Mouse (Mus musculus): ENCODE results near the gene Lrrc39. TPM values are rescaled to one million over a fixed set of nuclear protein-coding genes. Genes with fewer than 3 reads are reported as not detected.
"Not testable (repeated sequence)": the region's sequence is repeated elsewhere in the genome, so short reads cannot be mapped to it uniquely, and the experiment has no call there.

The Lrrc39 gene
- total and polyA plus RNA-seq, 2 experiments from 2014 or later, result 0.05 to 0.30 TPM

DNA sequence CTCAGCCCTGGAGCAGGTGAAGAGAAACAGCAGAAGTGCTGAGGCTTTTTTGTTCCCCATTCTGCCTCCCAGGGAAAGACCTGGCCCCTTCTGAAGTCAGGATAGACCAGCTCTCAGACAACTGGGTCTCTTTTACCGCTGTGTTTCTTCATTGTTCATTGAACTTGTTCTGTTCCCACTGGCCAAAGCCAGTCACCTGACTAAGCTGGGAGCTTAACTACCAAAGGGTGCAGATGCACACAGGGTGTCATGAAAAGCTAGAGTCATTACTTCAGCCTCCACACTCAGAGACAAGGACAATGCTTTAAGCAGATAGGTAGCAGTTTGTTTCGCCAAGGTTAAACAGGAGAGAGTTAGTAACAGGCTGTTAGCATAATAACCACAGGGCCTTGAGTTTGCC lies 20.7 kb upstream of the Lrrc39 start:
- Histone ChIP-seq H3K4me1 (ENCODE audit: insufficient read depth, low read length) (no peaks in the 10 kb centered on the region), H3K36me3 (ENCODE audit: insufficient read depth, low read length) (peaks cover 26% of the 10 kb centered on the region), H3K9me3 (ENCODE audit: low read length) (no peaks in the 10 kb centered on the region), H3K4me3 (ENCODE audit: low read length) (no peak overlapping the region), H3K4me2 (ENCODE audit: low read depth, low read length) (no peak overlapping the region), H3K27me3 (ENCODE audit: insufficient read depth, low read length) (no peaks in the 10 kb centered on the region), H3K27ac (no peak overlapping the region), H3K9ac (replicated peaks; ENCODE audit: low read length) (no peak overlapping the region)
- ATAC-seq (no peak), DNase-seq (ENCODE audit: low spot score) (no peak)
- WGBS, result 90% methylated on average over 2 of the region's 2 CpGs
- TF ChIP-seq CTCF (IDR thresholded peaks at IDR 0.05; ENCODE audit: low read depth), result no peak

DNA sequence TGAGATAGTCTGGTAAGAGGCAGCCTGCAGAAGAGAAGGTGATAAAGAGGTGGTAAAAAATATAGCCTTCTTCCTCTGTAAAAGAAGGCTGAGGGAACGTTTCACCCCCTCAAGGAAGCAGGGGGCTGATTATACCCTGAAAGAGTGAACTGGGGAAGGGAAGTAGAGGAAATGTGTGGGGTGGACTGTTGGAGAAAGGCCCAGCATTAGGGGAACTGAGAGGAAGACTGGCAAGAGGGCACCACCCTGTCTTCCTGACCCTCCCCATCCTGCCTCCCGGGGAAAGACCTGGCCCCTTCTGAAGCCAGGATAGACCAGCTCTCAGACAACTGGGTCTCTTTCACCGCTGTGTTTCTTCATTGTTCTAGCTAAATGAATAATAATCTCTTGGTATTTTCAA lies 20.2 kb upstream of the Lrrc39 start:
- Histone ChIP-seq H3K9ac (replicated peaks; ENCODE audit: low read length) (no peak overlapping the region), H3K27ac (no peak overlapping the region), H3K4me3 (ENCODE audit: low read length) (no peak overlapping the region), H3K9me3 (ENCODE audit: low read length) (no peaks in the 10 kb centered on the region), H3K4me1 (ENCODE audit: insufficient read depth, low read length) (no peaks in the 10 kb centered on the region), H3K4me2 (ENCODE audit: low read depth, low read length) (no peak overlapping the region), H3K36me3 (ENCODE audit: insufficient read depth, low read length) (peaks cover 26% of the 10 kb centered on the region), H3K27me3 (ENCODE audit: insufficient read depth, low read length) (no peaks in the 10 kb centered on the region)
- 82% methylated on average over 3 of the region's 3 CpGs for WGBS
- DNase-seq (ENCODE audit: low spot score), result no peak
- TF ChIP-seq CTCF (IDR thresholded peaks at IDR 0.05; ENCODE audit: low read depth), result no peak
- no peak for ATAC-seq

DNA sequence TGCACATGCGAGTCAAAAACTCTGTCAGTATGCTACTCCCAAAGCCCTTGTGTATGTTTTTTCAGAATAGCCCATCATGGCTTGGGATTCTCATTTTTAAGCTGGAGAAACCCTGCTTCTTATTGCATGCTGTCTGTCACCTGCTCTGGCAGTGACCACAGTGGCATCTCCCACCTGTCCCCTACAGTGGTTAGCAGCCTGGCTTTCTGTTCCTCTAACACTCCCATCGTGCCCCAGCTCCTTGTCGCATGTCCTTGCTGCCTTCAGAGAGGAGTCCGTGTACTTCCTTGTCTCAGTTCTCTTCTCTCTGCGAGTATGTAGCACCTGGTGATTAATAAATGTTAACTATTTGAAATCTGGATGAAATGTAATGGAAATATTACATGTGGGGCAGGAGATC lies 15.3 kb upstream of the Lrrc39 start:
- WGBS, result 87% methylated on average over 5 of the region's 5 CpGs
- Histone ChIP-seq H3K9me3 (ENCODE audit: low read length) (no peaks in the 10 kb centered on the region), H3K27ac (no peak overlapping the region), H3K36me3 (ENCODE audit: insufficient read depth, low read length) (peaks cover 14% of the 10 kb centered on the region), H3K27me3 (ENCODE audit: insufficient read depth, low read length) (no peaks in the 10 kb centered on the region), H3K4me3 (ENCODE audit: low read length) (no peak overlapping the region), H3K4me2 (ENCODE audit: low read depth, low read length) (no peak overlapping the region), H3K4me1 (ENCODE audit: insufficient read depth, low read length) (no peaks in the 10 kb centered on the region), H3K9ac (replicated peaks; ENCODE audit: low read length) (no peak overlapping the region)
- no peak for ATAC-seq
- TF ChIP-seq CTCF (IDR thresholded peaks at IDR 0.05; ENCODE audit: low read depth), result no peak
- no peak for DNase-seq (ENCODE audit: low spot score)

DNA sequence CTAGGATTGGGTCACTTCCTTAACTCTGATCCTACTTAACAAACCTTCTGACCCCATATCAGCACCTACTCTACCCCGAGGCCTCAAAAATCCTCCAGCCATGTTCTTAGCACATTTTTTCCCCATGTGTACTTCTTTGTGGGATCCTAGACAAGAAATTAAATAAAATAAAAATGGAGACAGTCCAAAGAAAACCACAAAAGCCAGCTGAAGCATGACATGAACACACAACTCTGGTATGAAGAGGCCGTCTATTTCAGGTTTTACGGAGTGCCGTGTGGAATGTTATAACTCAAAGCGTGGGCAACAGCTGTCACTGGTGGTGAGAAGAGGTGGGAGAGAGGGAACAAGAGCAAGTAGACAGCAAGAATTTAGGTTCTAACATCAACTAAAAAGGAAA lies 11.4 kb upstream of the Lrrc39 start:
- H3K9me3 ChIP-seq (ENCODE audit: low read length), result no peaks in the 10 kb centered on the region
- no peak overlapping the region for H3K9ac ChIP-seq (replicated peaks; ENCODE audit: low read length)
- H3K4me1 ChIP-seq (ENCODE audit: insufficient read depth, low read length), result no peaks in the 10 kb centered on the region
- no peak for TF ChIP-seq CTCF (IDR thresholded peaks at IDR 0.05; ENCODE audit: low read depth)
- DNase-seq (ENCODE audit: low spot score) (no peak), ATAC-seq (no peak)
- no peak overlapping the region for H3K4me2 ChIP-seq (ENCODE audit: low read depth, low read length)
- H3K4me3 ChIP-seq (ENCODE audit: low read length), result no peak overlapping the region
- H3K36me3 ChIP-seq (ENCODE audit: insufficient read depth, low read length), result peaks cover 7% of the 10 kb centered on the region
- no peak overlapping the region for H3K27ac ChIP-seq
- no peaks in the 10 kb centered on the region for H3K27me3 ChIP-seq (ENCODE audit: insufficient read depth, low read length)
- 98% methylated on average over 5 of the region's 5 CpGs for WGBS

DNA sequence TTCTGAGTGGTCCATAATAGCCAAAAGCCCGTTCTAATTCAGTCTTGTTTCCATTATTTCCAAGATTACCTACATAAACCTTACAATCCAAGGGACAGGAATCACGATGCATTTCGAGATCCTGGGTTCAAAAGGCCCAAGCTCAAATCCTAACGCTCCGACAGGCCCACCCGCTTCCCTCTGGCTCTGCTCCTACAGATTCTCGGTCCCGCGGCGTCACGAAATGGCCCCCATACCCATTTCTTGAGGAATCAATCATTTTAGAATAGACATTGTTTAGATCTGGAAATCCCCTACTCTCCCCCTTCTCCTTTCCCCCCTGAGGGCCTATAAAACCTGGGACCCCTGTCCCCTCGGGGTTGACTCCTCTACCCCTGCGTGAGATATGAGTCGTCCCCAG lies 1.5 kb upstream of the Lrrc39 start:
- not testable (repeated sequence) for H3K27ac ChIP-seq; H3K4me1 ChIP-seq (ENCODE audit: insufficient read depth, low read length); H3K27me3 ChIP-seq (ENCODE audit: insufficient read depth, low read length); ATAC-seq; H3K9ac ChIP-seq (replicated peaks; ENCODE audit: low read length); H3K9me3 ChIP-seq (ENCODE audit: low read length); H3K4me3 ChIP-seq (ENCODE audit: low read length); H3K4me2 ChIP-seq (ENCODE audit: low read depth, low read length); H3K36me3 ChIP-seq (ENCODE audit: insufficient read depth, low read length); DNase-seq (ENCODE audit: low spot score)
- 96% methylated on average over 13 of the region's 14 CpGs for WGBS

DNA sequence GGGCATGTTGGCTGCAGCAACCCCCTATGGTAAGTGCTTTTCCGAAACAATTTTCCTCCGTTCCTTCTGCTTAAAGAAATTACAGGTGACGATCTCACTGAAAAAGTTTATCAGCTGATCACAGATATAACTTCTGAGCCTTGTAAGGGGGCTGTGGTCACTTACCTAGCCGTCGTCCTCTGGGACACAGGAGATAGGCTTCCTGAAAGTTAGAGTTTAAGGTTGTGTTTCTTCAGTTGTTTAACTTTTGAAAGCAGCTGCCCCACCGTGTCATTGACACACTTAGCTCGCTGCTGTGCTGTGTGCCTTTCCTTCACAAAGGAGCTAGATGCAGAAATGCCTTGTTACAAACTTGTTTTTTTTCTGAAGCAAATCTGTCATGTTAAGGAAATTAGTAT lies 321 bp downstream of the Lrrc39 start:
- H3K27me3 ChIP-seq (ENCODE audit: insufficient read depth, low read length), result no peaks in the 10 kb centered on the region
- H3K9ac ChIP-seq (replicated peaks; ENCODE audit: low read length), result no peak overlapping the region
- no peaks in the 10 kb centered on the region for H3K36me3 ChIP-seq (ENCODE audit: insufficient read depth, low read length)
- H3K9me3 ChIP-seq (ENCODE audit: low read length), result 0 out of 2 replicates have a peak, but pooled peaks cover 2% of the 10 kb centered on the region
- no peak for TF ChIP-seq CTCF (IDR thresholded peaks at IDR 0.05; ENCODE audit: low read depth)
- no peak overlapping the region for H3K4me2 ChIP-seq (ENCODE audit: low read depth, low read length)
- no peak overlapping the region for H3K4me3 ChIP-seq (ENCODE audit: low read length)
- DNase-seq (ENCODE audit: low spot score) (no peak), ATAC-seq (no peak)
- H3K4me1 ChIP-seq (ENCODE audit: insufficient read depth, low read length), result no peaks in the 10 kb centered on the region
- WGBS, result 79% methylated on average over 7 of the region's 7 CpGs
- no peak overlapping the region for H3K27ac ChIP-seq

DNA sequence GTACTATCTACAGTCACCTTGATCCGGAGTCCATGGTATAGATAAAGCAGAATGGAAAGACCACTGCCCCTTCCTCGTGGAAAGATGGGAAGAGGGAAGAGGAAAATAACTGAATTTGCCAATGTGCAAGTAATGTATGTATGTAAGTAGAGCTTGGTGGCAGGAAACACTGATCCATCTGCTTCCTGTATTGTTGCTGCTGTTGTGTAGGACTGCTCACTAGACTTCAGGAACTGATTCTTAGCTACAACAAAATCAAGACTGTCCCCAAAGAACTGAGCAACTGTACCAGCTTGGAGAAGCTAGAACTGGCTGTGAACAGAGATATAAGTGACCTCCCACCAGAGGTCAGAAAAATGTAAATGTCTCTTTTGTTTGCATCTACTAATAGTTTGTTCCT lies 7.9 kb downstream of the Lrrc39 start:
- Histone ChIP-seq H3K4me3 (ENCODE audit: low read length) (no peak overlapping the region), H3K27me3 (ENCODE audit: insufficient read depth, low read length) (no peaks in the 10 kb centered on the region), H3K27ac (no peak overlapping the region), H3K9me3 (ENCODE audit: low read length) (0 out of 2 replicates have a peak, but pooled peaks cover 2% of the 10 kb centered on the region), H3K36me3 (ENCODE audit: insufficient read depth, low read length) (no peaks in the 10 kb centered on the region), H3K4me2 (ENCODE audit: low read depth, low read length) (no peak overlapping the region), H3K4me1 (ENCODE audit: insufficient read depth, low read length) (no peaks in the 10 kb centered on the region), H3K9ac (replicated peaks; ENCODE audit: low read length) (no peak overlapping the region)
- 76% methylated on average over 2 of the region's 2 CpGs for WGBS
- no peak for ATAC-seq
- no peak for TF ChIP-seq CTCF (IDR thresholded peaks at IDR 0.05; ENCODE audit: low read depth)
- no peak for DNase-seq (ENCODE audit: low spot score)

All from hindbrain, postnatal 0 days (tissue).